Mouse (Mus musculus) NIH3T3 (cell line): ENCODE data around the gene Mdh2.

ENCODE experiments used
- DNase-seq: peaks from one replicate; pipeline ENCODE4 v3.0.0-alpha.2; 2012; ENCODE audit warnings: low read depth

Mdh2 gene

DNA sequence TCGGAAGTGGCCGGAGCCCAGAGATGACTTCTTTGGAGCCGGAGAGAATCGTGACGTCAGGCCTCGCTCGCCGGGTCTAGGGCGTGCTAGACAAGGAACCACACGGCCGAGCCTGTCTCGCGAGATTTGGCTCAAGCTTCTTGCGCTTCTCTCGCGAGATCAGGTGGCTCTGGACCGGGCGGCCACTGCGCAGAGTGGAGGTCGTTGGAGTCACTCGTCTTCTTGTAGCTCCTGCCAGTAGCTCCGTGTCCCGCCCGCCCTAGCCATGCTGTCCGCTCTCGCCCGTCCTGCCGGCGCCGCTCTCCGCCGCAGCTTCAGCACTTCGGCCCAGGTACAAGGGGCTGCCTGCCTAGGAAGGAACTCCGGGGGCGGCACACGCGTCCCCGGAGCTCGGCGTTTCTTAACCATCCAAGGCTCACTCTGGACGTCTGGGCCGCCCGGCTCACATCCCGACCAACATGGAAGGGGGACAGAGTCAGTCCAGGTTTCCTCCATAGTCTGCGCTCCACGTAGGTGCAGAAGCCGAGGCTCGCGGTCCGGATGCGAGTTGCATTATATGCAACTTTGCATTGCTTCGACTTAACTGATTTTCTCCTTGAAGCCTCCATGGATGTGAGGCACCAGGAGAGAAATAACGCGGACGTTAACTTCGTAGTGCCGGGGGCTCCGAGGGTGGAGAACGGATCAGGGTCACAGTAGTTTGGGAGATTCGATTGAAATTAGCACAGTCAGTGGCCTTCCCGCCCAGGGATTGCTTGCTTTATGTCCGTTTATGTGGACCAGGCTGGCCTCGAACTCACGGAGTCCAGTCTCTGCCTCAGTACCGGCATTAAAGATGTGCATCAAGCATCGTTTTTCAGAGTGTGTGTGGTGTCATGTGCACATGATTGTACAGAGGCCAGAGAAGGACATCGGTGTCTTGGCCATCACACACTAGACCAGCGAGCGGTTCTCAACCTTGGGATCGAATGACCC lies at the start of gene Mdh2:
Gene Mdh2, plus strand, starts transcription at position 10 of the 975 bp plus-strand sequence.
- peak; percentile 100 for DNase-seq

DNA sequence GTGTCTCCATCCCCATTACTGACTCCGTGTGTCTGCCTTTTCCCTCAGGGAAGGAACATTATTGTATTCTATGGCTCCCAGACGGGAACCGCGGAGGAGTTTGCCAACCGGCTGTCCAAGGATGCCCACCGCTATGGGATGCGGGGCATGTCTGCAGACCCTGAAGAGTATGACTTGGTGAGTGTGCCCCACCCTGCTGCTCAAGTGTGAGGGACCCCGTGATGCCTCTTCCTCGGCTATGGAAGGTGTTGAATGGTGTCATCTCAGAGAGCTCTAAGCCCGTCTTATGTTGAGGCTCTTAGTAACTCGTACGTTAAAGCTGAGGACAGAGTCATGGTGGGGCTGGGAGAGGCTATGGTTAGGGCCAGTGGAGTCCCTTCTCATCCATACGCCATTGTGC lies 48.9 kb upstream of the Mdh2 start:
- DNase-seq = no peak

DNA sequence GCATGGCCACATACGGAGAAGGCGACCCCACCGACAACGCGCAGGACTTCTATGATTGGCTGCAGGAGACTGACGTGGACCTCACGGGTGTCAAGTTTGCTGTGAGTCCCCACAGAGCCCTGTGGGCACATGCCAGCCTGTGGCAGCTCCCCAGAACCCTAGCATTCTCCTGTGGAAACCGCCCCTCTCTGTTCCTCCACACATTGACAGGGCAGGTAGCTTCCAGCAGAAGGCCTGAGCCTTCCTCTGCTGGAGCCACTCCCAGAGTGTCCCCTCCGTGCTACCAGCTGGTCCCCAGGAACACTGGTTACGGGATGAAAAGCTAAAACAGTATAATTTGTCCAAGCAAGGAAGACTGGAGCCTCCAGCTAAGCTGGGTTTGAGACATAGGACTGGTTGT lies 48.0 kb upstream of the Mdh2 start:
- DNase-seq = no peak

DNA sequence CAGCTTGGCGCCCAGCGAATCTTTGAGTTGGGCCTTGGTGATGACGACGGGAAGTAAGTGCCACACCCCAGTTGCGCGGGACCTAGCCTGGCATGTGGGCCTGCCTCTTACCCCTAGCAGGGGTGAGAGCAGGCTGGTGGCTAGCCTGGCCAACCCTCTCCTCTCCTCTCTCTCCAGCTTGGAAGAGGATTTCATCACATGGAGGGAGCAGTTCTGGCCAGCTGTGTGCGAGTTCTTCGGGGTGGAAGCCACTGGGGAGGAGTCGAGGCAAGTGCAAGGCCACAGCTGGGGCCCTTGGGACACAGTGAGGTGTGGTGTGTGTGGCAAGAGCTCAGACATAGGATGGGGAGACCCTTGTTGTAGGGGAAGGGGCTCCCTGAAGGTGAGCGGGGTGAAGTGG lies 47.4 kb upstream of the Mdh2 start:
- no peak for DNase-seq

DNA sequence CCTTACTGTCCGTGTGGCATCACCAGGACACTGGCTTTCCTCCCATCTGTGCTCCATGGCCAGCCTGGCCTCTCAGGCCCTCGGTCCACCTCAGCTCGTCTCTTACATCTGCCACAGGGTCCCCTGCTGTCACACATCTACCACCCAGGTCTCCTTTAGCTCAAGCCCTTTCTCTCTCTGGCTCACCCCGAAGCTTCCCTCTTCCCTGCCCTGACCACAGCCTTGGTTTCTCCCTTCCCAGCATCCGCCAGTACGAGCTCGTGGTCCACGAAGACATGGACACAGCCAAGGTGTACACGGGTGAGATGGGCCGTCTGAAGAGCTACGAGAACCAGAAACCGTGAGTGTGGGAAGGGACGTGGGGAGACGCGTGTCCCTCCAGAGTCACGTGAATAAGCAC lies 47.0 kb upstream of the Mdh2 start:
- DNase-seq = no peak

DNA sequence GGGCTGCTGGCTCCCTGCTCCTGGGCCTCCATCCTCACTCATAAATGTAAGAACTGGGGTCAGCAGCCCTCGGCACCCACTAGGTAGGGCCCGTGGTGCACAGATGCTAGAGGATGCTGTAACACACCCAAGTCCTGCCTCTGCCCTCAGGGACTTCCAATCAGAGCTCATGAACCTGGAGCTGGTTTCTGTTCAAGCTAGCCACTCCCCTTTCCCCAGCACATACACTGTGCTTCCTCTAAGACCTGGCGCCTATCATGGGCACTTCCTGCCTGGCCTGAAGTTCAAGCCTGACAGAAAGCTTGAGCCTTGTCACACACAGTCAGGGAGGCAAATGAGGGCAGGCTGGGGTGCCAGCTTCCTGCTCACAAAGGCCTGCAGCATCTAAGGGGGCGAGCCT lies 45.2 kb upstream of the Mdh2 start:
- DNase-seq = no peak

DNA sequence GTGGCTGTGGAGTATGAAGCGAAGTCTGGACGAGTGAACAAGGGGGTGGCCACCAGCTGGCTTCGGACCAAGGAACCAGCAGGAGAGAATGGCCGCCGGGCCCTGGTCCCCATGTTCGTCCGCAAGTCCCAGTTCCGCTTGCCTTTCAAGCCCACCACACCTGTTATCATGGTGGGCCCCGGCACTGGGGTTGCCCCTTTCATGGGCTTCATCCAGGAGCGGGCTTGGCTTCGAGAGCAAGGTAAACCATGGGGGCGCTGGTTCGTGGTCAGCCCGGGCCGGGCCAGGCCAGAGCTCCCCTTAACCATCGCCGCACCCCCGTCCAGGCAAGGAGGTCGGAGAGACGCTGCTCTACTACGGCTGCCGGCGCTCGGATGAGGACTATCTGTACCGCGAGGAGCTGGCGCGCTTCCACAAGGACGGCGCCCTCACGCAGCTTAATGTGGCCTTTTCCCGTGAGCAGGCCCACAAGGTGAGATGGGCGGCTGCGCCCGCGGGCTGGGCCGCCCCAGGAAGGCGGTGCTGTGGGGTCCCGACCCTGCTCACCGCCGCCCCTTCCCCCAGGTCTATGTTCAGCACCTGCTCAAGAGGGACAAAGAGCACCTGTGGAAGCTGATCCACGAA lies 44.1 kb upstream of the Mdh2 start:
- no peak for DNase-seq

DNA sequence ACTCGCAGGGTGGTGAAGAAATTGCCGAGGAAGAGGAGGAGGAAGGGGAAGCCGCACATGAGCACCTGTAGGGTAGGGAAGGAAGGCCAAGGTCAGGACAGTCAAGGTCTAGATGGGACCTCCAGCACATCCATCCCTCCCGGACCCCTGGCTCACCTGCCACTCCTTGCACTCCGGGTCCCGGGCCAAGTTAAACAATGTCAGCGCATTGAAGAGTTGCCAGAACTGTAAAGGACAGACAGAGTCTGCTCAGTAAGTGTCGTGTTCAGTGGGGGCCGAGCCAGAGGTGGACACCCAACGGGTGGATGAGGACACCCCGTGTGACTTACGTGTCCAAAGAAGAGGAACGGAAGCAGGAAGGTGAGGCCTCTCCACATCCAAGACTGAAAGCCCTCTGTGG lies 42.5 kb upstream of the Mdh2 start:
- DNase-seq = no peak

DNA sequence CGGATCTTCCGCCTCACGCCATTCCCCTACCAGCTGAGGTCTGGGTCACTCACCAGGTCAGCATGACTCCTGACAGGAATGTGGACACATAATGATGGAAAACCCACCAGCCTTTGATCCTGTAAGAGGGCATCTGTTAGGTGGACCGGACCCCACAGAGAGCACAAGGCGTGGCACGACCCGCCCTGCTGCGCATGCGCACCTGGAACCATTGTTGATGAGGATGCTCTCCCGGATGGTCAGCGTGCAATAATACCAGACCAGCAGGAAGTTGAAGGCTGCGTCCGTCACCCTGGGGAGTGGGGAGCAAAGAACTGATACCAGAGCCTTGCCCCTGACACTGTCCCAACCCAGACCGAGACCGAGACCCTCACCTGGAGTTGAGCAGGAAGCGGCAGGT lies 41.7 kb upstream of the Mdh2 start:
- no peak for DNase-seq

DNA sequence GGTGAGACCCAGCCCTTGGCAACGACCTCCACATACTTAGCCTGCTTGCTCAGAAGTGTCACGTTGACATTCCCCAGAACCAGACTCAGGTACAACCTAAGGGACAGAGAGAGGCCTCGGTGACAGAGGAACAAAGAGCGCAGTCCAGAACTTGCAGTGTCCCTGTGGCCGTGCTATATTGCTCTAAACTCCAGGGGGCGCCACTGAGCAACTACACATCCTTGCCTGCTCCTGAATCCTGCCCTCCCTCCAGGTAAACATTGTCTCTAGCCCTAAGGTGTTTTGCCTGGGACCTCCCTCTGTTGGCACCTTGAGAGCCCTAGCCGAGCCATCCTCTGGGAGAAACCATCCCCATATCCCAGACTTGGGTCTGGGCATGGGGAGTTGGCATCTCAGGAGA lies 41.1 kb upstream of the Mdh2 start:
- DNase-seq = no peak

DNA sequence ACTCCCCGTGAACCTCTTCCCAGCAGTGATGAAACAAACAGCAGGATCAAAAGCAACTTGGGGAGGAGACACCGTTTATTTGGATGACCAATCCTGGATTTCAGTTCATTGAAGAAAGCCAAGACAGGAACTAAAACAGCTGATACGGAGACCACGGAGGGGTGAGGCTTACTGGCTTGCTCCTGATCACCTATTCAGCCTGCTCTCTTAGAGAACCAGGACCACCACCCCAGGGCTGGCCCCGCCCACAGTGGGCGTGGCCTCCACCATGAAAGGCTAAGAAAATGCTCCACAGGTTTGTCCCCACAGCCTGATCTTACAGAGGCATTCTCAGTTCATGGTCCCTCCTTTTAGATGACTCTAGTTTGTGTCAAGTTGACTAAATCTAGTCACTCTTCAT lies 40.0 kb upstream of the Mdh2 start:
- DNase-seq = peak; percentile 36

DNA sequence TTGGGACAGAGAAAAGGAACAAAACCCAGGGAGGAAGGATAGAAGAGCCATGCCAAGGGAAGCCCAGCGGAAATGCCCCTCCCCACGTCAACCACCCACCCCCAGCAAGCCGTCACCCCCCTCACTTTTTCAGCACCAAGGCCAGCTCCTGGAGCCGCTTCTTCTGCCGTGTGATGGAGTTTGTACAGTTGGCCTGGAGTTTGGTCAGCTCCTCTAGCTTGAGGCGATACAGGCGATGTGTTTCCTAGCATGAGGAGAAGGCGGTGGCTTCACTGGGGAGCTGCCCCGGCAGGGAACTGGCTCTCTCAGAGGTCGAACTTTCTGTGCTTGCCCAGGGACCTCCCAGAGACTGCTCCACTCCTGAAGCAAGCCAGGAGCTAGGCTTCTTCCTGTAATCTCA lies 36.1 kb upstream of the Mdh2 start:
- peak; percentile 45 for DNase-seq

DNA sequence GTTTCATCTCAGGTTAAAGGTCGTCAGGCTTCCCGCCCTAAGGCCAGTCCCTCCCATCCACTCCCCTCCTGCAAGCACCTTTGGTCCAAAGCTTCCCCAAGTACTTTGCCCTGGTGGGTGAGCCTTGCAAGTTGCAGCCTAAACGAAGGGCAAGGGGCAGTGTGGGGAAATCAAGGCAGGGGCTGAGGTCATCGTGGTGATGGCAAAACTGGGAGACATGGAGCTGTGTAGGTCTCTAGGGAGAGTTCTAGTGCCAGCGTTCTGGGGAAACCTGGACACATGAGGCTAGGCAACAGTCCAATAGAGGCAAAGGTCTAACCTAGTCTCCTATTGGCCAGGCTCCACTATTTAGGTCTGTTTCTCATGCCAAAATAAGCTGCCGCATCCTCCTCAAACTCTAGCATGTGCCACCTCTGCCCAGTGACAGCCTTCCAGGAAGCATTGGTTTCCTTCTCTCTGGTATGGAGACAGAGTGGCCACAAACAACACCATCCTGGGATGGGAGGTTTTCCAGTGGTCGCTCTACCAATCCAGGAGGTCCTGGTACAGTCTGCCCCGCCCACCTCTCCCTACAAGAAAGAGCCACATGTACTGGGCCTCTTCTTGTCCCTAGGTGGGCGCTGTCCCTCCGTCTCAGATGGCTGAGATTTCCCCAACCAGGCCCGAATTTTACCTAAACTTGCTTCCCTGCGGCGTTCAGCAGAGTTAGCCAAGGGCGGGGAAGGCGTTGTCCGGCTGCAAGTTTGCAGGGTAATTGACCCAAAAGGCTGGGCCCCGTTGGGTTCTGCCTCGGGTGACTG lies 35.1 kb upstream of the Mdh2 start:
- peak; percentile 78 for DNase-seq

DNA sequence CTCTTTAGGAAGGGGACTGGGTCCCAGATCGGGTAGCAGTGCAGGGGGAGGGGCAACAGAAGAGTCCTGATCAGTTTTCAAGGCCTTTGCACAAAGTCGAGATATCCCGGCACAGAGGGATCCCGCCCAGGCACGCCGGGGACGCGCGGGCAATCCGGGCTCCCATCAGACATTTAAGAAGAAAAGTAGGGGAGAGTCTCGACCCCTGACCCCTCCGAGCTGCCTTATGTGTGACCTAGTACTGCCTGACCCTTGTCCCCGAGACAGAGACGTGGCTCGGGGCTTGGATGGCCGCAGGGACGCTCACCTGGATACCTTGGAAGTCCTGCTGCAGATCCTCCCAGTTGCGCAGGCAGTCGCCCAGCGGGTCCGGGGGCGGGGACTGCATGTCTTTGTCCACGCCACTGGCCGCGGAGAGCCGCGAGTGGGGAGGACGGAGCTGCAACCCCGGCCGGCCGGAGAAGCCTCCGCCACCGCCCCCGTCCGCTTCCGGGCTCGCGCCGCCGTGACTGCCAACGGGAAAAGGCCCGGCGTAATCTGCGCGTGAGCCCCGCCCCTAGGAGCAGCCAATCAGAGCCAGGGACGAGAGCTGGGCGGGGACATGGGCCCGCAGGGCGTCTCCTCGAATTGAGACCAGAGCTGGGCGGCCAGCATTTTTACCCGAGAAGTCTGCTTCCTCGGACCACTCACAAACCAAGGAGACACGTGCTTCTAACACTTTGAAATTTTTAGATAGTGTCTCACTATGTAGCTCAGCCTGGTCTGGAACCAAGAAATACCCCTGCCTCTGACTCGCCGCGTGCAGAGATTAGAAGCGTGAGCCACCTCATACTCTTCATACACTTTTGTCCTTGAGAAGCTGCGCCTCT lies 34.3 kb upstream of the Mdh2 start, which contains the start of gene Tmem120a:
Gene Tmem120a, minus strand, starts transcription at position 708 of the 869 bp plus-strand sequence.
- peak; percentile 97 for DNase-seq

DNA sequence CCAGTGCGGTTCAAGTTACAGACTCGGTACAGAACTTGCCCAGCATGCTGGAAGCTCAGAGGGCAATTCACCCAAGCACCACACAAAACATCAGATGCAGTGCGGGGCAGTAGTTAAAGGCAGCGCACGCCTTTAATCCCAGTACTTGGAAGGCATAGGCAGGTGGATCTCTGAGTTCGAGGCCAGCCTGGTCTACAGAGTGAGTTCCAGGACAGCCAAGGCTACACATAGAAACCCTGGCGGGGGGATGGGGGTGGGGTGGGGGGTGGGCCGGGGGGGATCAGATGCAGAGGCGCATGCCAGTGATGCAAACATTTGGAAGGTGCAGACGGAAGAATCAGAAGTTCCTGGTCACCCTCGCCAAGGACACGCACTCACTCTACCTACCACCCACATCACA lies 33.5 kb upstream of the Mdh2 start:
- no peak for DNase-seq

DNA sequence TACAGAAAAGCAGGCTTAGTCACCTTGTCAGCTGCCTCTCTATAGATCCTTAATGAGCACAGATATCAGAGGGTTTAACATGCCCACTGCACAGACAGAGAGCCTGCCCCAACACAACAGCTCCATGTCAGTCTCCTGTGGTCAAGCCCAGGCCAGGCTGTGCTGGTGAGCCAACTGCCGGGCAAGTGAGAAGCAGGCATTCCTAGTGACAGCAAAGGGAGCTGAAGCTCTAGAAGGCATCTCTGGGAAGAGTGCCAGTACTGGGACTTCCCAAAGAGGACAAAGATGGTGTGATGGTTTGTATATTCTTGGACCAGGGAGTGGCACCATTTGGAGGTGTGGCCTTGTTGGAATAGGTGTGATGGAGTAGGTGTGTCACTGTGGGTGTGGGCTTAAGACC lies 27.2 kb upstream of the Mdh2 start:
- DNase-seq = no peak

DNA sequence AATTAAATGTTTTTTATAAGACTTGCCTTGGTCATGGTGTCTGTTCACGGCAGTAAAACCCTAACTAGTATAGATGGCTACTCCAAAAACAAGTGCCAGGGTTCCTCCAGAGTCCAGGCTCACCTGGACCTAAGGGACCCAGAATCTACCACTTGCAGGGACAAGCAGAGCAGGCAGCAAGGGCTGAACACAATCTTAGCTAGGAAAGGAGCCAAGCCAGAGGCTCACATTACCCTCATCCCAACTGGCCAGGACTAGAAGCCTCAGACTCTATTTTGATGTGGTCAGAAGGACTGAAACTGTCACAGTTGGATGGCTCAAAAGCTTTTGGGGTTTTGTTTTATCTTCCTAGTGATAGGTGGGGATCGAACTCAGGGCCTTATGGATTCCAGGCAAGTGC lies 26.7 kb upstream of the Mdh2 start:
- no peak for DNase-seq

DNA sequence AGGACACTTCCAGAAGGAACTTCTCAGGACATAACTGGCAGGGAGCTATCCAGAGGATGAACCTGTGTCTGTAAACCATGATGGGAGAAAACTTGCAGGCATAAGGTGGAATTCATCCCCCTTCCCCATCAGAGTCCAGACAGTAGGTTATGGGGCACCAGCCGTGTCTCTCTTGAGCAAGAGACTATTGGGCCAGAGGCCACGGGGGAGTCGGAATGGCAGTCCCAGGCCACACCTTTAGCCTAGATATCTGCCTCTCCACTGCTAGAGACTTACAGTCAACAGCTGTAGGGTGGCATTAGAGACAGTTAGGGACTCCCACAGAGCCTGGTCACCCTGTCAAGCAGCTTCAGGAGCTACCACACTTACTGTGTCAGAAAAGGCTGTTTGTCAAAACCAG lies 16.4 kb upstream of the Mdh2 start:
- no peak for DNase-seq

DNA sequence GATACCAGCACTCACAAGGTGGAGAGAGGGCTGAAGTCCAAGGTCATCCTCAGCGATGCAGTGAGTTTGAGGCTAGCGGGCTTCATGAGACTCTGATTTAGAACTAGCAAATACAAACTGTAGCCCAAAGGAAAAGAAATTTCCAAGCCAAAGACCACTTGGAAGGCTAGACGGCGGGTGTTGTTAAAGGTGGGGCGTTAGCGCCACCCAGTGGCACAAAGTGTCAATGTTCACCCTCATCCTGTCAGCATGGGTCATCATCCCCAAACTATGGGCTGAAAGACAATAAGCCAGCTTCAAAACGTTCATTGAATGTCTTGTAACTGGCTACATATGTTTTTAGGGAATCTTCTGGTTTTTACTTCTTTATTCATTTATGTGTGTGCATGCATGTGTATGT lies 14.8 kb upstream of the Mdh2 start:
- peak; percentile 92 for DNase-seq

DNA sequence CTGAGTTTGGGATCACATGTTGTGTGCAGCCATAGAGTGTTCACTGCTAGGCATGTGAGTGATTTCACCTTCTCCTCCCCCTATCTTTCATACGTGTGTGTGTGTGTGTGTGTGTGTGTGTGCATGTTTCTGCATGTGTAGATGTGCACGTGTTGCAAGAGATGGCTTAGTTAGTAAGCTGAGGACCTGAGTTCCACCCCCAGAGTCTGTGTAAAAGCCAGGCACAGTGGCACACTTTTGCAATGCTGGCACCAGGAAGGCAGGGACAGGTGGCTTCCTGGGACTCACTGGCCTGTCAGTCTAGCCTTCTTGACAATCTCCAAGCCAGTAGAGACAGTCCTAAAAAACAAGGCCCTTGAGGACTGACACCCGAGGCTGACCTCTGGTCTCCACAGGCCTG lies 13.3 kb upstream of the Mdh2 start:
- DNase-seq = no peak

DNA sequence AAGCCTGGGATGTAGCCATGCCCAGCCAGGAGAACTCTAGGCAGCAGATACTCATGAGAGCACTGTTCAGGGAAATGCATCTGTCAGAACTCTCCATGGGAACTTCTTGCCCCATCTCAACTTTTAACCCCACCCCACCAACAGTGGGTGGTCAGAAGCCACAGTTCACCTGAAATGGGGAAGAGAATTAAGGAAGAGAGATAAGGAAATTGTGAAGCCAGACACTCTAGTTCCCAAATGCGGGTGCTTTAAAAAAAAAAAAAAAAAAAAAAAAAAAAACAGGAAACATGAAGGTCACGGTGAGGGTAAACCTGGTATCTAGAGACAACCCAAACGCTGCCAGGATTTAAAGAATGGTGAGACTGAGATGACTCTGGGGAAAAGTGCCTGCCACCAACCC lies 5.8 kb upstream of the Mdh2 start:
- no peak for DNase-seq

DNA sequence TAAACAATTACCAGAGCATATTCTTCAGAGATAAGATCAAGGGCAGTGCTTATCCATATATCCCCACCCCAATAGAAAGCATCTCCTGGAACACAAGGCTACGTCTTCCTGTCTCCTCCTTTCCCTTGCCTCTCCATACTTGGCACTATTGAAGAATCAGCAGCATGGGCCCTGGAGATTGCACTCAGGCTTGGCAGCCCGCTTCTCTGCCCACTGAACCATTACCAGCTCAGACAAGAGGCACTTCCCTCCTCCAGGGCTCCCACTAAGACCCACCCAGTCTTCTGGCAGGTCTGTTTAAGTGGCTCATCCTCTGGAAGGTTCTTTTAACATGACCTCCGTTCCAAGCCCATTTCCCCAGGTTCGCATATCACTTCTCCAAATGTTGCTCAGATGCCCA lies 1.7 kb upstream of the Mdh2 start:
- DNase-seq = no peak
